Mouse (Mus musculus) heart, embryonic 13.5 days (tissue): ENCODE measurements around the gene M1ap. TPM values are rescaled to one million over a fixed set of nuclear protein-coding genes. Genes with fewer than 3 reads are reported as not detected.
A peak's percentile ranks its signal among the peaks of the same experiment; 100 is the strongest.

ENCODE experiments used
- ATAC-seq: fragments of 200-750 bp; cut with Nextera tagmentation; 2 replicates; pipeline ENCODE4 v1.8.0; 2017; ENCODE audit warnings: moderate TSS enrichment; ENCODE audit not compliant: insufficient number of reproducible peaks, low FRiP score, low TSS enrichment; ENCODE audit errors: extremely low read depth
- H3K27ac ChIP-seq: fragments of 300-500 bp; sonication (generic); replicated peaks from 2 replicates; pipeline ENCODE4 v1.5.1; 2015; ENCODE audit warnings: moderate library complexity, mild to moderate bottlenecking, inconsistent platforms
- H3K27me3 ChIP-seq: fragments of 300-500 bp; sonication (generic); replicated peaks from 2 replicates; pipeline ENCODE4 v1.6.1; 2015; ENCODE audit warnings: mild to moderate bottlenecking, inconsistent platforms
- H3K36me3 ChIP-seq: fragments of 300-500 bp; sonication (generic); 2 replicates; pipeline ENCODE4 v1.6.1; 2015; ENCODE audit warnings: mild to moderate bottlenecking, inconsistent platforms
- H3K4me1 ChIP-seq: fragments of 300-500 bp; sonication (generic); 2 replicates; pipeline ENCODE4 v1.6.1; 2015; ENCODE audit warnings: inconsistent platforms
- H3K4me2 ChIP-seq: fragments of 300-500 bp; sonication (generic); 2 replicates; pipeline ENCODE4 v1.6.1; 2015; ENCODE audit warnings: inconsistent platforms, mild to moderate bottlenecking, moderate library complexity
- H3K4me3 ChIP-seq: fragments of 300-500 bp; sonication (generic); 2 replicates; pipeline ENCODE4 v1.5.1; 2015; ENCODE audit warnings: moderate library complexity, mild to moderate bottlenecking, inconsistent platforms
- H3K9ac ChIP-seq: fragments of 300-500 bp; sonication (generic); 2 replicates; pipeline ENCODE4 v1.6.1; 2015; ENCODE audit warnings: inconsistent platforms, mild to moderate bottlenecking, moderate library complexity
- H3K9me3 ChIP-seq: fragments of 300-500 bp; sonication (generic); 2 replicates; pipeline ENCODE4 v1.6.1; 2016; ENCODE audit warnings: inconsistent platforms
- WGBS: fragments of 180-500 bp; shearing (Covaris S2); methylation state at CpG from one replicate; pipeline ENCODE4 v1.1.7; 2015; ENCODE audit warnings: mixed read lengths; 5-methylcytosine and 5-hydroxymethylcytosine counted together
- polyA plus RNA-seq: library from polyadenylated mRNA; unstranded; fragments of >200 nt; fragmentation: Nextera tagmentation; extraction: Ambion mirVana; gene quantifications from 2 replicates; pipeline ENCODE4 v1.2.1, GENCODE M21; 2015

Gene M1ap
- polyA plus RNA-seq, 1 experiment from 2014 or later: 1.5 TPM

GRCm38 (mm10) chr6:83037188-83037587 lies 90.5 kb downstream of the M1ap start:
- H3K27ac ChIP-seq: no peak overlapping the region
- H3K4me3 ChIP-seq: no peak overlapping the region
- ATAC-seq: no peak
- H3K9ac ChIP-seq: no peak overlapping the region
- no peaks in the 10 kb centered on the region for H3K36me3 ChIP-seq
- no peak overlapping the region for H3K4me2 ChIP-seq
- H3K4me1 ChIP-seq: peaks cover 36% of the 10 kb centered on the region
- no peaks in the 10 kb centered on the region for H3K9me3 ChIP-seq
- H3K27me3 ChIP-seq: peaks cover 62% of the 10 kb centered on the region
- 62% methylated on average over 8 of the region's 8 CpGs for WGBS

- H3K4me2 ChIP-seq: peak overlapping the region; percentile 67
- no peaks in the 10 kb centered on the region for H3K9me3 ChIP-seq
- no peak; the same call in 1 of the 2 replicates for ATAC-seq
- H3K27ac ChIP-seq: 0 out of 2 replicates have a peak overlapping the region, but pooled peaks have one; percentile 17
- no peaks in the 10 kb centered on the region for H3K36me3 ChIP-seq
- peaks cover 70% of the 10 kb centered on the region for H3K27me3 ChIP-seq
- 13% methylated on average over 24 of the region's 24 CpGs for WGBS
- peak overlapping the region; percentile 35 for H3K4me3 ChIP-seq
- H3K4me1 ChIP-seq: peaks cover 35% of the 10 kb centered on the region
- peak overlapping the region; percentile 62 for H3K9ac ChIP-seq
Observed at GRCm38 (mm10) chr6:83038496-83039012, 91.9 kb downstream of the M1ap start.

DNA sequence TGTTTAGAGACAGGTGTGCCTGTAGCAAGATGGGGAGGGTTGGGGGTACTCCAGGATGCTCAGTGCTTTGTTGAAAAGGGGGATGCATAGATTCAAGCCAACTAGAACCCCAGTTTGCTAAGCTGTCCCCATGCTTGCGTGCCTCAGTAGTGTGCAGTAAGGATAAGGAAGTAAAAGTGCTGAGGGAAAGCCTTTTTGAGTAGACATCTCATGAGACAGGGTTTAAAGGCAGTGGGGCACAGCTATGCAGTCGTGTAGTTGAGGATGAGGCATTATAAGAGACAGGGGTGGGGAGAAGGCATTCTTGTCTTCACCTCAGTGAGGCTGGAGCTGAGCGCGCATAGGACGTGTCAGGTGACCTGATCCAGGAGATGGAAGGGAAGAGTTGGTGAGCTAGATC lies 93.9 kb downstream of the M1ap start:
- Histone ChIP-seq H3K9ac (no peak overlapping the region), H3K4me1 (peaks cover 32% of the 10 kb centered on the region), H3K36me3 (no peaks in the 10 kb centered on the region), H3K27me3 (peaks cover 59% of the 10 kb centered on the region), H3K4me3 (no peak overlapping the region), H3K9me3 (no peaks in the 10 kb centered on the region), H3K27ac (no peak overlapping the region), H3K4me2 (no peak overlapping the region)
- ATAC-seq: no peak
- 74% methylated on average over 5 of the region's 5 CpGs for WGBS

DNA sequence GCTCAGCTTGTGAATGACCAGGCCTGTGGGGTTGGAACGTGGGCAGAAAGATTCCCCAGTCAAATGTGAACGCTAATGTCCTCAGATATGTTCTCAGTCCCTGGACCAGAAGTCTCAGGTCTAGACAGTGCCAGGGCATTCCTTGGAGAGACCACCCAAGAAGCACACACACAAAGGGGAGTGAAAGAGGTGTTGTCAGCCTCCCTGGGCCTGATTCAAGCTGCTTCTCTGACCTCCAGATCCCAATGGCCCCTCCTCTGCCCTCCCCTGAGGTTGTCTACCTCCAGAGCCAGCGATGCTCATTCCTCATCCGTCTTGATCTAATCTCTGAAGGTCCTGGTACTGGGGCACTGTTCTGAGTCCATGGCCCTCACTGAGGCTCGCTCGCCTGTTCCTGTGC lies 96.9 kb downstream of the M1ap start:
- H3K36me3 ChIP-seq: no peaks in the 10 kb centered on the region
- peaks cover 26% of the 10 kb centered on the region for H3K4me1 ChIP-seq
- ATAC-seq: no peak
- H3K9ac ChIP-seq: no peak overlapping the region
- peaks cover 51% of the 10 kb centered on the region for H3K27me3 ChIP-seq
- H3K4me3 ChIP-seq: no peak overlapping the region
- no peaks in the 10 kb centered on the region for H3K9me3 ChIP-seq
- WGBS: 56% methylated on average over 6 of the region's 6 CpGs
- H3K27ac ChIP-seq: peak overlapping the region; percentile 75
- no peak overlapping the region; the same call in 1 of the 2 replicates for H3K4me2 ChIP-seq

DNA sequence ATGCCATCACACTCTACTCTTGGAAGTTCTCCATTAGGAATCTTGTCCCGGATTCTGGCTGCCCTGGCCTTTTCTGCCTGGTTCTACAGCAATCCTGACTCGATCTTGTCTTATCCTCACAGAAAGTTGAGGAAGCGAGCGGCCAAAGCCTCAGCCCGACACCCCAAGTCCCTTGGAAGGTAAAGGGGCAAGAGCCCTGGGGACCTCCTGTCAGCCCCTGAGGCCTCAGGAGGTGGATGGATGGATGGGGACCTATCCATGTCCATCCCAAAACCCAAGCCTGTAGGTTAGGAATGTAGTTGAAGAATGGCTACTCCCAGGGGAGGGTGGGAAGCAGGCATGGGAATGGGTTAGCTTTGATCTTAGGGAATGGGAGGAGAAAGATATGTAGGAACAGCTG lies 97.3 kb downstream of the M1ap start:
- ATAC-seq: 0 out of 2 replicates have a peak, but pooled peaks have one; percentile 2
- Histone ChIP-seq H3K4me1 (peaks cover 22% of the 10 kb centered on the region), H3K27me3 (peaks cover 55% of the 10 kb centered on the region), H3K4me2 (peak overlapping the region; percentile 16; the same call in 1 of the 2 replicates), H3K27ac (peak overlapping the region; percentile 75), H3K9ac (0 out of 2 replicates have a peak overlapping the region, but pooled peaks have one; percentile 37), H3K36me3 (no peaks in the 10 kb centered on the region), H3K9me3 (no peaks in the 10 kb centered on the region), H3K4me3 (no peak overlapping the region)
- 75% methylated on average over 5 of the region's 5 CpGs for WGBS

DNA sequence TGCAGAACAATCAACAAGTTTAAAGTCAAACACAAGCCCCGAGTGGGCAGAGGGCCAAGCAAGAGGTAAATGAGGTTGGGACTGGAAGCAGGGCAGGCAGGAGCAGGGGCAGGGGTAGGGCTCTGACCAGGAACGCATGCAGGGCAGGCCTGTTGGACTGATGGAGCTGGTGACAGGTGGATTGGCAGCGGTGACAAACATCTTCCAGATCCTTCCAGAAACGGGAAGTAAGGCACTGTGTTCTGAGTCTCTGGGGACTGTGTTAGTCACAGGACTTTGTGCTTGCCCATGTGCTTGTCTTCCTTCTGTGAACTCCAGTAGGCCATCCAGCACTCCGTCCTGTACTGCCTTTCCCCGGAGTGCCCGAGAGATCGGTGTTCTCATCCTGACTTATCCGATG lies 98.0 kb downstream of the M1ap start:
- Histone ChIP-seq H3K4me3 (no peak overlapping the region), H3K27ac (peak overlapping the region; percentile 75), H3K4me2 (peak overlapping the region; percentile 16), H3K36me3 (no peaks in the 10 kb centered on the region), H3K4me1 (peaks cover 22% of the 10 kb centered on the region), H3K9ac (no peak overlapping the region), H3K9me3 (no peaks in the 10 kb centered on the region), H3K27me3 (peaks cover 62% of the 10 kb centered on the region)
- WGBS: 24% methylated on average over 9 of the region's 9 CpGs
- peak; percentile 70 for ATAC-seq

DNA sequence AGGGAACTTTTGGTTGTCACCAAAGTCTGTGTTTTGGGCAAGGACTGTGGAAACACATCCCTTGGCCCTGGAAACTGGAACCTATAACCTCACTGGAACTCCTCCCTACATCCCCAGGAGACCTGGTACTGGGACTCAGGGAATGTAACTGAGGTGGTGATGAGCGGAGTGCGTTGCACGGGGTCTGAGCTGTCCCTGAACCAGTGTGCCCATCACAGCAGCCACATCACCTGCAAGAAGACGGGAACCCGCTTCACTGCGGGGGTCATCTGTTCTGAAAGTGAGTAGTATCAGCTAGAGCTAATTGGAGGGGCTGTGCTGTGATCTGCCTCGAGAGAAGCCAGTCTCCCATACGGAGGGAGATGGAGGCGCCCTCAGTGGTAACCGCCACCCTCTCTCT lies 102.7 kb downstream of the M1ap start:
- 66% methylated on average over 10 of the region's 10 CpGs for WGBS
- Histone ChIP-seq H3K9ac (no peak overlapping the region), H3K9me3 (no peaks in the 10 kb centered on the region), H3K4me2 (no peak overlapping the region), H3K36me3 (peaks cover 22% of the 10 kb centered on the region), H3K4me1 (peaks cover 24% of the 10 kb centered on the region), H3K27ac (no peak overlapping the region), H3K27me3 (peaks cover 35% of the 10 kb centered on the region), H3K4me3 (no peak overlapping the region)
- ATAC-seq: no peak

- Histone ChIP-seq H3K9ac (peak overlapping the region; percentile 86), H3K36me3 (peaks cover 45% of the 10 kb centered on the region), H3K27ac (peak overlapping the region; percentile 82), H3K9me3 (no peaks in the 10 kb centered on the region), H3K4me3 (peak overlapping the region; percentile 84), H3K4me1 (peaks cover 27% of the 10 kb centered on the region), H3K27me3 (peaks cover 19% of the 10 kb centered on the region), H3K4me2 (peak overlapping the region; percentile 97)
- 2% methylated on average over 26 of the region's 26 CpGs for WGBS
- ATAC-seq: no peak
Observed at GRCm38 (mm10) chr6:83053136-83053960, 106.6 kb downstream of the M1ap start.

DNA sequence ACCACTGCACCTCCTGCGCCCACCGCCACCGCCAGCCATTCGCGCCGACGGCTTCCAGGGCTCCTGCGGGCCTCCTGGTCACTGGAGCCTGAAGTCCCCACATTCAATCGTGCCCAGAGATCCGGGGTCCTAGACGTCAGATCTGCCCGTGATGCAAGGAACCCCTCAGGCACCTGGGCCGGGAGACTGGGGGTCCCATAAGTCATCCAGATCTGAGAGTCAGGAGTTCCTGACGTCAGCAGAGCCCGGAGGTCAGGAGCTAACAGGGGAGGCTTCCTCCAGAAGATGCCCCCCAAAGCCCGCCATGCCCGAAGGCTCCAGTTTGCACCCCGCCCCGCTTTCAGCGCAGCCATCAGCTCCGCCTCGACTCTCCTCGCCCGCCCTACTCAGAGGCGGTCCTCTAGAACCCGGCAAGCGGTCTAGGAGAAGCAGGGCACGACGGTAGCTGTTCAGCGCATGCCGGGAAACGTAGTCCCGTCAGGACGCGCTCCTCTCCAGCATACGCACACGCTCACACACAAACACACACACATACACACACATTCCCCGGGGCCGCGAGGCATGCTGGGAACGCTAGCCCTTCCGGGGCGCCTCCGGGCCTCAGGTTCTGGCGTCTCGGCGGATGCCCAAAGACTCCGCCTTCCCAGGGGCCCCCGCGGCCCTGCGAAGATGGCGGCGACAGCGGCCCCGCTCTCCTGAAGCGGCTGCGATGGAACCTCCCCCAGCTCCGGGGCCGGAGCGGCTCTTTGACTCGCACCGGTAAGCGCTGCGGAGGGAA lies 107.6 kb downstream of the M1ap start, which contains the start of gene Aup1:
Gene Aup1 (plus strand): TSS at position 448 of the 778 bp plus-strand sequence.
- H3K4me3 ChIP-seq: peak within 1 kb of the TSS; percentile 84
- ATAC-seq: peak; percentile 88
- H3K36me3 ChIP-seq: peaks cover 47% of the 10 kb centered on the region
- H3K4me2 ChIP-seq: peak within 1 kb of the TSS; percentile 97
- H3K9me3 ChIP-seq: no peaks in the 10 kb centered on the region
- H3K27ac ChIP-seq: peak within 1 kb of the TSS; percentile 82
- H3K4me1 ChIP-seq: peaks cover 27% of the 10 kb centered on the region
- H3K9ac ChIP-seq: peak within 1 kb of the TSS; percentile 86
- peaks cover 20% of the 10 kb centered on the region for H3K27me3 ChIP-seq
- WGBS: under 1% methylated on average over 64 of the region's 64 CpGs

DNA sequence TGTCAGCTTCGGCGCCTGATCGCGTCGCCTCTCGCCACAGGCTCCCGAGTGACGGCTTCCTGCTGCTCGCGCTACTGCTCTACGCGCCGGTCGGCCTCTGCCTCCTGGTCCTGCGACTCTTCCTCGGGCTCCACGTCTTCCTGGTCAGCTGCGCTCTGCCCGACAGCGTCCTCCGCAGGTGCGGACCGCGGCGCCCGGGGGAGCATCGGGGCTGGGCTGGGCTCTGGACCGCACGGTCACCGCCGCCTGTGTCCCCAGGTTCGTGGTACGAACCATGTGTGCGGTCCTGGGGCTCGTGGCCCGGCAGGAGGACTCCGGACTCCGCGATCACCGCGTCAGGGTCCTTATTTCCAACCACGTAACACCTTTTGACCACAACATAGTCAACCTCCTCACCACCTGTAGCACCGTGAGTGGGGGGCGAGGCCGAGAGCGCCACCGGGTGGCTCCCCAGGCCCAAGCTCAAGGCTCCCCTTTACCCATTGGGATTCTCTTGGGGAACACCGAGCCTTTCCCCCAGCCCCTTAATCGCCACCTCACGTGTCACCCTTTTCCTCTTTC lies 108.2 kb downstream of the M1ap start, which contains the start of gene Htra2:
Gene Htra2 (minus strand): TSS at position 403 of the 561 bp plus-strand sequence.
- Histone ChIP-seq H3K27me3 (peaks cover 19% of the 10 kb centered on the region), H3K4me3 (peak within 1 kb of the TSS; percentile 84), H3K9me3 (no peaks in the 10 kb centered on the region), H3K27ac (peak within 1 kb of the TSS; percentile 82), H3K9ac (peak within 1 kb of the TSS; percentile 86), H3K36me3 (peaks cover 47% of the 10 kb centered on the region), H3K4me1 (peaks cover 27% of the 10 kb centered on the region), H3K4me2 (peak within 1 kb of the TSS; percentile 97)
- WGBS: 2% methylated on average over 46 of the region's 50 CpGs
- ATAC-seq: peak; percentile 10

- Histone ChIP-seq H3K36me3 (peaks cover 24% of the 10 kb centered on the region), H3K27me3 (peaks cover 43% of the 10 kb centered on the region), H3K4me1 (peaks cover 21% of the 10 kb centered on the region), H3K4me2 (no peak within 1 kb of the TSS), H3K9ac (no peak within 1 kb of the TSS), H3K27ac (no peak within 1 kb of the TSS), H3K4me3 (no peak within 1 kb of the TSS), H3K9me3 (no peaks in the 10 kb centered on the region)
- no peak for ATAC-seq
- 57% methylated on average over 3 of the region's 3 CpGs for WGBS
Observed at GRCm38 (mm10) chr6:83057790-83058189, 111.1 kb downstream of the M1ap start, which contains the start of gene Dqx1. Gene Dqx1 (plus strand): TSS chr6:83057844.
